In genomic region chr6:100244474-100244873, GRCm38 (mm10) we compare ENCODE assay signal across 22 mouse cellular contexts. TPM values are rescaled to one million over a fixed set of nuclear protein-coding genes. Genes with fewer than 3 reads are reported as not detected.
DNase-seq lines count a peak whose midpoint lies in the region; ATAC-seq and TF ChIP-seq lines count a peak whose summit lies in the region.
"Had no signal": no experiment of that assay in that cellular context is flagged by ENCODE, and none has a peak within 500 bp of the region (broad histone marks: within the 10 kb centered on the region; RNA-seq: fewer than 3 reads in every experiment).

No protein-coding gene starts in this region.

- no peaks in the 10 kb centered on the region for H3K9me3 ChIP-seq in embryonic facial prominence, embryonic 15.5 days (replicated peaks)
- H3K9me3 ChIP-seq in embryonic facial prominence, embryonic 10.5 days, result no peaks in the 10 kb centered on the region
- no peaks in the 10 kb centered on the region for H3K9me3 ChIP-seq in forebrain, embryonic 13.5 days (replicated peaks)
- H3K9me3 ChIP-seq: G1E had no signal

- H3K27me3 ChIP-seq in embryonic facial prominence, embryonic 15.5 days, result no peaks in the 10 kb centered on the region
- no peaks in the 10 kb centered on the region for H3K27me3 ChIP-seq in embryonic facial prominence, embryonic 10.5 days (replicated peaks; ENCODE audit: low read depth, poor library complexity, severe bottlenecking)
- H3K27me3 ChIP-seq in C2C12 (ENCODE audit: control insufficient read depth, insufficient read depth, insufficient read length) (no peaks in the 10 kb centered on the region), myocyte (ENCODE audit: control insufficient read depth, insufficient read depth, insufficient read length) (no peaks in the 10 kb centered on the region)
- no peaks in the 10 kb centered on the region for H3K27me3 ChIP-seq in forebrain, embryonic 13.5 days
- H3K27me3 ChIP-seq: CH12.LX, Patski had no signal

- no peak for TF ChIP-seq CTCF in C2C12 (IDR thresholded peaks at IDR 0.05; ENCODE audit: control insufficient read depth, insufficient read depth, insufficient read length)

- H3K36me3 ChIP-seq in embryonic facial prominence, embryonic 15.5 days, result no peaks in the 10 kb centered on the region
- H3K36me3 ChIP-seq in embryonic facial prominence, embryonic 10.5 days (replicated peaks), result peaks cover 6% of the 10 kb centered on the region; the same call in 1 of the 2 replicates
- no peaks in the 10 kb centered on the region for H3K36me3 ChIP-seq in C2C12 (ENCODE audit: control insufficient read depth, insufficient read depth)
- H3K36me3 ChIP-seq in myocyte (ENCODE audit: control insufficient read depth, insufficient read depth), result no peaks in the 10 kb centered on the region
- H3K36me3 ChIP-seq in forebrain, embryonic 13.5 days (ENCODE audit: poor library complexity, severe bottlenecking), result no peaks in the 10 kb centered on the region

- no peak for DNase-seq in embryonic facial prominence, embryonic 10.5 days (ENCODE audit: low spot score)
- DNase-seq: adrenal gland, adult 2 months; adrenal gland, adult 8-10 months; adrenal gland, postnatal 10 days; adrenal gland, postnatal 14 days; adrenal gland, postnatal 25 days; adrenal gland, postnatal 36 days; B cell, adult 2 months; cerebellum, adult 11 months; cerebellum, adult 11-12 months; cerebellum, adult 18-20 months; cerebellum, adult 2 months had no signal

- H3K9ac ChIP-seq in embryonic facial prominence, embryonic 15.5 days, result no peak overlapping the region
- no peak overlapping the region for H3K9ac ChIP-seq in forebrain, embryonic 13.5 days

- 58% methylated on average over 3 of the region's 3 CpGs for WGBS in embryonic facial prominence, embryonic 15.5 days
- WGBS in embryonic facial prominence, embryonic 10.5 days, result 77% methylated on average over 3 of the region's 3 CpGs
- 67% methylated on average over 3 of the region's 3 CpGs for WGBS in forebrain, embryonic 13.5 days

- H3ac ChIP-seq in C2C12 (ENCODE audit: control insufficient read depth, insufficient read length, low read depth) (no peak overlapping the region), myocyte (ENCODE audit: control insufficient read depth, insufficient read length) (no peak overlapping the region)

- TF ChIP-seq POLR2A in myocyte (IDR thresholded peaks at IDR 0.05; ENCODE audit: insufficient read length, low read depth), result no peak

- H3K79me3 ChIP-seq in C2C12 (ENCODE audit: low read depth), result peaks cover 57% of the 10 kb centered on the region

- ATAC-seq in embryonic facial prominence, embryonic 15.5 days (ENCODE audit: insufficient number of reproducible peaks, low FRiP score, low TSS enrichment, low read depth), result no peak
- no peak for ATAC-seq in forebrain, embryonic 13.5 days
- no peak for ATAC-seq in megakaryocyte, adult 5-6 weeks (ENCODE audit: poor library complexity, severe bottlenecking)
- ATAC-seq: activated CD4-positive, CD25-positive, alpha-beta regulatory T cell, adult 4 months; CD4-positive, CD25-positive, alpha-beta regulatory T cell, adult 4 months; Patski had no signal

- H3K4me1 ChIP-seq in embryonic facial prominence, embryonic 15.5 days, result peaks cover 14% of the 10 kb centered on the region; the same call in 1 of the 2 replicates
- H3K4me1 ChIP-seq in embryonic facial prominence, embryonic 10.5 days, result peaks cover 6% of the 10 kb centered on the region
- peaks cover 15% of the 10 kb centered on the region for H3K4me1 ChIP-seq in forebrain, embryonic 13.5 days

- 0 out of 2 replicates have a peak overlapping the region, but pooled peaks have one; percentile 55 for H3K27ac ChIP-seq in embryonic facial prominence, embryonic 15.5 days (replicated peaks)
- H3K27ac ChIP-seq in embryonic facial prominence, embryonic 10.5 days (replicated peaks), result no peak overlapping the region
- H3K27ac ChIP-seq in forebrain, embryonic 13.5 days, result no peak overlapping the region

- no peak overlapping the region for H3K4me2 ChIP-seq in embryonic facial prominence, embryonic 15.5 days (replicated peaks)
- H3K4me2 ChIP-seq in myocyte (ENCODE audit: low read depth), result peak overlapping the region; percentile 66
- no peak overlapping the region for H3K4me2 ChIP-seq in forebrain, embryonic 13.5 days

- peaks cover 100% of the 10 kb centered on the region for H3K79me2 ChIP-seq in C2C12 (ENCODE audit: control insufficient read depth, insufficient read depth)
- H3K79me2 ChIP-seq in myocyte (ENCODE audit: control insufficient read depth, insufficient read depth), result peaks cover 83% of the 10 kb centered on the region

- no peak overlapping the region for H3K4me3 ChIP-seq in embryonic facial prominence, embryonic 15.5 days (replicated peaks)
- no peak overlapping the region for H3K4me3 ChIP-seq in embryonic facial prominence, embryonic 10.5 days
- H3K4me3 ChIP-seq in C2C12 (ENCODE audit: insufficient read depth, poor library complexity, severe bottlenecking) (no peak overlapping the region), myocyte (no peak overlapping the region)
- no peak overlapping the region for H3K4me3 ChIP-seq in forebrain, embryonic 13.5 days

TF ChIP-seq in C2C12, 6 proteins besides CTCF, POLR2A, EP300 and RAD21:
- TF ChIP-seq MAX (IDR thresholded peaks at IDR 0.05) (no peak), MYOG (IDR thresholded peaks at IDR 0.05; ENCODE audit: control insufficient read depth, extremely low read depth, insufficient read length) (no peak), MYOD1 (IDR thresholded peaks at IDR 0.05; ENCODE audit: control insufficient read depth, insufficient read length, low read depth) (peak; percentile 49), FOSL1 (IDR thresholded peaks at IDR 0.05; ENCODE audit: insufficient read depth, low read length, poor library complexity, severe bottlenecking) (no peak), CEBPB (IDR thresholded peaks at IDR 0.05; ENCODE audit: low read depth) (no peak), USF1 (IDR thresholded peaks at IDR 0.05; ENCODE audit: low read depth) (no peak)

TF ChIP-seq in myocyte, 11 proteins besides CTCF, POLR2A, EP300 and RAD21:
- TF ChIP-seq TCF3 (IDR thresholded peaks at IDR 0.05; ENCODE audit: insufficient read length, low read depth) (no peak), USF1 (IDR thresholded peaks at IDR 0.05; ENCODE audit: low read depth) (no peak), MAX (IDR thresholded peaks at IDR 0.05; ENCODE audit: low read depth) (no peak), REST (IDR thresholded peaks at IDR 0.05; ENCODE audit: insufficient read depth, insufficient read length) (no peak), MYOG (IDR thresholded peaks at IDR 0.05; ENCODE audit: control insufficient read depth in 1 of 3, insufficient read depth in 1 of 3, insufficient read length in 2 of 3, low read depth in 2 of 3) (peak in 2 of 3 experiments; percentile 38 to 46), CEBPB (IDR thresholded peaks at IDR 0.05; ENCODE audit: insufficient read depth, poor library complexity, severe bottlenecking) (no peak), E2F4 (IDR thresholded peaks at IDR 0.05; ENCODE audit: insufficient read depth) (no peak), POLR2AphosphoS2 (IDR thresholded peaks at IDR 0.05; ENCODE audit: insufficient read length, low read depth) (no peak), MYOD1 (IDR thresholded peaks at IDR 0.05; ENCODE audit: control insufficient read depth in 1 of 3, insufficient read length in 2 of 3, low read depth in 2 of 3) (peak in 2 of 3 experiments; percentile 61 to 86)

RNA-seq across cellular contexts. Expression of gene Rybp, which starts 42.8 kb away (rescaled TPM):
- polyA plus RNA-seq in embryonic facial prominence, embryonic 15.5 days (2015; fragmentation: Nextera tagmentation; extraction: Ambion mirVana), result 20.0 and 23.7 TPM in 2 replicates
- polyA plus RNA-seq in embryonic facial prominence, embryonic 10.5 days (2016; fragmentation: Nextera tagmentation; extraction: Ambion mirVana), result 14.1 and 15.8 TPM in 2 replicates
- 7.4 TPM for polyA plus RNA-seq in C2C12 (2012; fragmentation: generic; extraction: Trizol)
- polyA plus RNA-seq in myocyte (2012; fragmentation: generic; extraction: Trizol), result 9.5 TPM
- polyA plus RNA-seq in forebrain, embryonic 13.5 days (2015; fragmentation: Nextera tagmentation; extraction: Ambion mirVana), result 19.1 and 19.9 TPM in 2 replicates
- 28.3 and 29.8 TPM in 2 replicates for total RNA-seq in megakaryocyte, adult 5-6 weeks (2015)
- 17.3 and 36.5 TPM in 2 replicates for total RNA-seq in megakaryocyte, adult 5-6 weeks (2017)
